Mouse (Mus musculus): ENCODE data around the gene Arhgdib. TPM values are rescaled to one million over a fixed set of nuclear protein-coding genes. Genes with fewer than 3 reads are reported as not detected.

The Arhgdib gene
- total and polyA plus RNA-seq, 3 experiments, result 321 to 1,150 (median 355) TPM

DNA sequence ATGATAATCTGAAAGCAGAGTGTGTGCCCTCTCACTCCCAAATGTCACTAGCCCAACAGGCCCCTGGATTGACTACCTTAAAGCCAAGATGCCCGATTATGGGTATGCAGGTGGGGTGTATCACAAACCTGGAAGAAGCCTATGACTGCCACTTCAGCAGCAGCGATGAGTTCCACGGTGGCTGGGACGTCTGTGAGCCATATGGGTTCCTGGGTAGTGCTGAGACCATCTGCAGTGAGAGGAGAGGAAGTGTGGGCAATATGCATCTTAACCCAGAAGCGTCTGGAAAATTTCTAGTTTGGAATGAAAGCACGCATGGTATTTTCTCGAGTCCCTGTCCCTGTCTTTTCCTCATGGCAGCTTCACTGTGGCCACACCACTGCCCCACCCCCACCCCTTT lies 20.1 kb downstream of the Arhgdib start:
- no peak overlapping the region for H3K4me2 ChIP-seq (ENCODE audit: insufficient read depth, low read depth, poor library complexity, severe bottlenecking)
- H3K36me3 ChIP-seq (replicated peaks in 1 of 2; ENCODE audit: control insufficient read depth in 1 of 2, insufficient read depth in 1 of 2, low read length in 1 of 2), result peaks cover 43 to 82% of the 10 kb centered on the region in 2 experiments
- H3K27me3 ChIP-seq (replicated peaks), result no peaks in the 10 kb centered on the region
- H3K4me1 ChIP-seq (ENCODE audit: control insufficient read depth in 1 of 2, insufficient read depth in 2 of 2), result peaks cover 0 to 29% of the 10 kb centered on the region in 2 experiments; a peak in 2 of 4 replicates
- no peak for DNase-seq (ENCODE audit: extremely low read depth)
- no peaks in the 10 kb centered on the region for H3K9me3 ChIP-seq (replicated peaks; ENCODE audit: low read length)
- no peak overlapping the region for H3K27ac ChIP-seq (ENCODE audit: insufficient read depth, low read depth)
- no peak overlapping the region for H3K9ac ChIP-seq (ENCODE audit: insufficient read depth, low read depth)
- dilution Hi-C loops (cut with MboI; ENCODE audit: extremely low pct_ligation_motif_present, extremely low pct_unique_long_range_greater_than_20kb, low sequenced_read_pairs), result no loop called here
- no peaks in the 10 kb centered on the region; the same call in 1 of the 2 replicates for H3K79me2 ChIP-seq (replicated peaks; ENCODE audit: control insufficient read depth, extremely low read depth, insufficient read depth, poor library complexity, severe bottlenecking)
- TF ChIP-seq MEF2A (IDR thresholded peaks at IDR 0.05; ENCODE audit: borderline replicate concordance, low read depth, low read length) (no peak), UBTF (IDR thresholded peaks at IDR 0.05; ENCODE audit: low read depth, low read length) (no peak), MXI1 (IDR thresholded peaks at IDR 0.05; ENCODE audit: low read depth, low read length) (no peak), ELF1 (IDR thresholded peaks at IDR 0.05; ENCODE audit: low read depth, low read length) (no peak), RAD21 (IDR thresholded peaks at IDR 0.05; ENCODE audit: low read depth, low read length) (no peak), MYC (IDR thresholded peaks at IDR 0.05; ENCODE audit: low read depth, low read length) (no peak)
- H3K4me3 ChIP-seq (replicated peaks in 1 of 3; ENCODE audit: low read depth in 2 of 3, low read length in 2 of 3, poor library complexity in 1 of 3), result no peak overlapping the region
- in situ Hi-C loops (cut with MboI; ENCODE audit: low pct_ligation_motif_present, low pct_unique_long_range_greater_than_20kb, low sequenced_read_pairs), result no loop called here

DNA sequence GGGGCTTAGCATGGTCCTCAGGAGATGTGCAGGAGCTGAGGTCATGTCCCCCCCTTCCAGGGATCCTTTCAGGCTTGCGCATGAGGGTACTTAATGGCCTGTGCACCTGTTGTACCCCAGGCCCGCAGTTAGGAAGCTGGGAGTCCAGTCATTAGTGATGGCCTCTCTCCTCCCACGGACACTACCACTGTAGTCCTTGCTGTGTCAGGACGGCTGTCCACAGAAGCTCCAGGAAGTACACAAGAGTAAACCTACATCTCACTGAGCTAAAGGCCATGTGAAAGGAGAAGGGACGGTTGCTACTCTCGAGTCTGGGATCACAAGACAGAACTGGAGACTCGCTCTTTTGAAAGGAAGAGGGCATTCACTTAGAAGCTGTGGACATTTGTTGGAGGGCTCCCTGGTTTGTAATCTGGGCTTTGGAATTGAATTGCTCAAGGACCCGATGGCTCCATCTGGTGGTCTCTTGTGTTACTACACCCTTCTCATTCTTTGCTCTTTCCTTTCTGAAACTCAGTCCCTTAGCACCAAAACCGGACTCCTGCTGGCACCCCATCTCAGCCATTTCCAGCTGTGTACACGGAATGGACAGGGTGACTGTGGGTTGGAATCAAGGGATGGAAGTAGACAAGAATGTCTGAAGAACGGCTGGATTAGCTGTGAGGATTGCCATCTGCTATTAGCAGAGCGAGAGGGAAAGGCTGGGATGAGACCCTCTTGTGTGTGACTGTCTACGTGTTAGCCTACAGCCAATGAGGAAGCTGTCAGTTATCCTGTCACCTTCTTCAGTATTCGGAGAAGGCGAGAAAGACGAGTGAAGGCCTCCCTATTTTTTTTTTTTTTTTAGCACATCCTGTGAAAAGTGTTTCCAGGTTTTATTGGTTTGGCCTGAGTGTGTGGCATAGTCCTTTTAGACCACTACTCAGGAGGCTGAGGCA lies 21.1 kb downstream of the Arhgdib start:
- Histone ChIP-seq H3K4me2 (ENCODE audit: insufficient read depth, low read depth, poor library complexity, severe bottlenecking) (no peak overlapping the region), H3K27me3 (replicated peaks) (no peaks in the 10 kb centered on the region), H3K27ac (ENCODE audit: insufficient read depth, low read depth) (no peak overlapping the region), H3K9ac (ENCODE audit: insufficient read depth, low read depth) (no peak overlapping the region), H3K36me3 (replicated peaks in 1 of 2; ENCODE audit: control insufficient read depth in 1 of 2, insufficient read depth in 1 of 2, low read length in 1 of 2) (peaks cover 32 to 80% of the 10 kb centered on the region in 2 experiments), H3K9me3 (replicated peaks; ENCODE audit: low read length) (no peaks in the 10 kb centered on the region), H3K4me1 (ENCODE audit: control insufficient read depth in 1 of 2, insufficient read depth in 2 of 2) (peaks cover 0 to 20% of the 10 kb centered on the region in 2 experiments; a peak in 2 of 4 replicates), H3K79me2 (replicated peaks; ENCODE audit: control insufficient read depth, extremely low read depth, insufficient read depth, poor library complexity, severe bottlenecking) (no peaks in the 10 kb centered on the region), H3K4me3 (replicated peaks in 1 of 3; ENCODE audit: low read depth in 2 of 3, low read length in 2 of 3, poor library complexity in 1 of 3) (no peak overlapping the region)
- TF ChIP-seq NELFE (IDR thresholded peaks at IDR 0.05; ENCODE audit: low read depth, low read length) (0 out of 2 replicates have a peak, but pooled peaks have one; percentile 27), ZMIZ1 (IDR thresholded peaks at IDR 0.05; ENCODE audit: low read depth, low read length) (no peak), SIN3A (IDR thresholded peaks at IDR 0.05; ENCODE audit: low read length) (0 out of 2 replicates have a peak, but pooled peaks have one; percentile 23), TCF12 (IDR thresholded peaks at IDR 0.05; ENCODE audit: low read depth, low read length) (no peak), IRF4 (IDR thresholded peaks at IDR 0.05; ENCODE audit: low read depth, low read length) (no peak), MEF2A (IDR thresholded peaks at IDR 0.05; ENCODE audit: borderline replicate concordance, low read depth, low read length) (no peak), SMC3 (IDR thresholded peaks at IDR 0.05; ENCODE audit: low read depth, low read length) (peak; percentile 77), ZC3H11A (IDR thresholded peaks at IDR 0.05; ENCODE audit: low read depth, low read length) (0 out of 2 replicates have a peak, but pooled peaks have one; percentile 2), JUND (conservative IDR thresholded peaks at IDR 0.05; ENCODE audit: low read depth, low read length) (0 out of 2 replicates have a peak, but pooled peaks have one; percentile 19), RAD21 (IDR thresholded peaks at IDR 0.05; ENCODE audit: low read depth, low read length) (peak; percentile 53), CTCF (conservative IDR thresholded peaks at IDR 0.05 in 1 of 2, IDR thresholded peaks at IDR 0.05 in 1 of 2; ENCODE audit: low read depth in 2 of 2, low read length in 2 of 2) (peak; percentile 77 to 90)
- DNase-seq (ENCODE audit: extremely low read depth), result peak; percentile 76
- dilution Hi-C loops (cut with MboI; ENCODE audit: extremely low pct_ligation_motif_present, extremely low pct_unique_long_range_greater_than_20kb, low sequenced_read_pairs), result no loop called here
- in situ Hi-C loops (cut with MboI; ENCODE audit: low pct_ligation_motif_present, low pct_unique_long_range_greater_than_20kb, low sequenced_read_pairs), result no loop called here
